Mouse (Mus musculus) ES-E14 (cell line): ENCODE measurements at regions not wholly inside any gene's neighbourhood (a gene's known extent, or its start where the extent isn't known, plus 50 kb on each side); places are given as distances from the start of the nearest gene placed in this dataset.

Experiments used
- HCFC1 ChIP-seq: IDR thresholded peaks from 2 replicates; pipeline ENCODE4 v1.6.1; 2012; ENCODE audit warnings: low read length, inconsistent platforms, borderline replicate concordance; ENCODE audit not compliant: insufficient read depth
- MAFK ChIP-seq: IDR thresholded peaks from 2 replicates; pipeline ENCODE4 v1.6.1; 2014; ENCODE audit warnings: mild to moderate bottlenecking, low read depth, low read length, inconsistent platforms; ENCODE audit not compliant: insufficient read depth
- ZC3H11A ChIP-seq: IDR thresholded peaks from 2 replicates; pipeline ENCODE4 v1.6.1; 2012; ENCODE audit warnings: low read depth, mild to moderate bottlenecking, inconsistent platforms, low read length, borderline replicate concordance
- ZNF384 ChIP-seq: IDR thresholded peaks from 2 replicates; pipeline ENCODE4 v1.6.1; 2012; ENCODE audit warnings: low read depth, low read length, inconsistent platforms

GRCm38 (mm10) chr3:10681938-10682337 lies 346.5 kb upstream of the Gm38303 start:
- no peak for TF ChIP-seq MAFK
- no peak for TF ChIP-seq ZC3H11A
- no peak for TF ChIP-seq ZNF384
- TF ChIP-seq HCFC1: no peak
